ENCODE assay signal across 8 mouse cellular contexts in genomic region chr10:116207987-116208726, GRCm38 (mm10).
DNase-seq lines count a peak whose midpoint lies in the region; ATAC-seq and TF ChIP-seq lines count a peak whose summit lies in the region.

No protein-coding gene starts in this region.

- no peak for TF ChIP-seq POLR2A in small intestine, adult 2 months (IDR thresholded peaks at IDR 0.05; ENCODE audit: low read depth, low read length)

- peak overlapping the region; percentile 61 for H3K4me2 ChIP-seq in heart, embryonic 13.5 days

- H3K4me3 ChIP-seq in heart, embryonic 13.5 days = peak overlapping the region; percentile 13
- no peak overlapping the region for H3K4me3 ChIP-seq in small intestine, adult 2 months (ENCODE audit: low read depth, low read length)

- H3K9me3 ChIP-seq in heart, embryonic 13.5 days = no peaks in the 10 kb centered on the region

- peaks cover 15% of the 10 kb centered on the region for H3K4me1 ChIP-seq in heart, embryonic 13.5 days
- H3K4me1 ChIP-seq in small intestine, adult 2 months (ENCODE audit: control insufficient read depth, insufficient read depth, insufficient read length, low read length) = peaks cover 2% of the 10 kb centered on the region; the same call in 1 of the 2 replicates

- H3K27me3 ChIP-seq in heart, embryonic 13.5 days (replicated peaks) = no peaks in the 10 kb centered on the region
- H3K27me3 ChIP-seq in small intestine, adult 2 months (ENCODE audit: control insufficient read depth, insufficient read depth, low read length) = no peaks in the 10 kb centered on the region

- peak overlapping the region; percentile 66 for H3K9ac ChIP-seq in heart, embryonic 13.5 days

- peak; percentile 55 to 81 for DNase-seq in adrenal gland, adult (ENCODE audit: inconsistent age in 2 of 2, low spot score in 1 of 2)
- DNase-seq in adrenal gland, postnatal 4 days (ENCODE audit: low spot score in 2 of 2) = no peak
- DNase-seq in Muller cell, postnatal 12 days (ENCODE audit: inconsistent ontology term) = peak; percentile 38
- peak; percentile 76 for DNase-seq in embryo, embryonic 10 days (ENCODE audit: low spot score)
- DNase-seq in kidney, postnatal 4 days = peak; percentile 60 to 68
- DNase-seq in lung, postnatal 10 days = peak; percentile 56

- peak overlapping the region; percentile 48; the same call in 1 of the 2 replicates for H3K27ac ChIP-seq in heart, embryonic 13.5 days (replicated peaks)
- H3K27ac ChIP-seq in small intestine, adult 2 months (ENCODE audit: insufficient read depth, low read depth, low read length) = peak overlapping the region; percentile 6; the same call in 1 of the 2 replicates

- peak; percentile 96; the same call in 1 of the 2 replicates for TF ChIP-seq CTCF in small intestine, adult 2 months (IDR thresholded peaks at IDR 0.05; ENCODE audit: extremely low read depth, insufficient read length, insufficient replicate concordance, low read depth, low read length)

- no peaks in the 10 kb centered on the region for H3K36me3 ChIP-seq in heart, embryonic 13.5 days
- no peaks in the 10 kb centered on the region for H3K36me3 ChIP-seq in small intestine, adult 2 months (ENCODE audit: control insufficient read depth, insufficient read depth, low read length)

- ATAC-seq in heart, embryonic 13.5 days (ENCODE audit: extremely low read depth, insufficient number of reproducible peaks, low FRiP score, low TSS enrichment) = no peak

- 13% methylated on average over 9 of the region's 9 CpGs for WGBS in heart, embryonic 13.5 days
- WGBS in small intestine, adult 2 months = 40% methylated on average over 9 of the region's 9 CpGs

Comparison
In these comparisons a context has a peak if more than half of its experiments do, and no peak if none do; other contexts are left out.
1. DNase-seq: peak in adrenal gland, adult (2 of 2), Muller cell, postnatal 12 days (single experiment), embryo, embryonic 10 days (single experiment), kidney, postnatal 4 days (2 of 2) and lung, postnatal 10 days (single experiment); none in adrenal gland, postnatal 4 days (0 of 2).